Comparison of ENCODE assay signal across 18 mouse cellular contexts in genomic region chr5:143512305-143512704, GRCm38 (mm10). TPM values are rescaled to one million over a fixed set of nuclear protein-coding genes. Genes with fewer than 3 reads are reported as not detected.
A peak's percentile ranks its signal among the peaks of the same experiment; 100 is the strongest.
DNase-seq lines count a peak whose midpoint lies in the region; ATAC-seq lines count a peak whose summit lies in the region.
"Had no signal": no experiment of that assay in that cellular context is flagged by ENCODE, and none has a peak within 500 bp of the region (broad histone marks: within the 10 kb centered on the region; RNA-seq: fewer than 3 reads in every experiment).

No protein-coding gene starts in this region.

- H3K4me2 ChIP-seq in limb, embryonic 15.5 days: no peak overlapping the region
- H3K4me2 ChIP-seq in liver, embryonic 15.5 days: peak overlapping the region; percentile 9; the same call in 1 of the 2 replicates
- no peak overlapping the region for H3K4me2 ChIP-seq in stomach, embryonic 15.5 days
- H3K4me2 ChIP-seq: hindbrain, embryonic 15.5 days had no signal

- H3K27me3 ChIP-seq in limb, embryonic 15.5 days: no peaks in the 10 kb centered on the region
- H3K27me3 ChIP-seq in limb, embryonic 10.5 days (ENCODE audit: low read depth, poor library complexity, severe bottlenecking): no peaks in the 10 kb centered on the region
- no peaks in the 10 kb centered on the region for H3K27me3 ChIP-seq in liver, embryonic 15.5 days
- H3K27me3 ChIP-seq in stomach, embryonic 15.5 days (replicated peaks): no peaks in the 10 kb centered on the region
- H3K27me3 ChIP-seq: hindbrain, embryonic 15.5 days had no signal

- no peaks in the 10 kb centered on the region for H3K9me3 ChIP-seq in limb, embryonic 15.5 days
- no peaks in the 10 kb centered on the region for H3K9me3 ChIP-seq in limb, embryonic 10.5 days (replicated peaks)
- H3K9me3 ChIP-seq in liver, embryonic 15.5 days (replicated peaks): no peaks in the 10 kb centered on the region
- H3K9me3 ChIP-seq in stomach, embryonic 15.5 days: no peaks in the 10 kb centered on the region
- H3K9me3 ChIP-seq: hindbrain, embryonic 15.5 days had no signal

- H3K36me3 ChIP-seq in limb, embryonic 15.5 days: peaks cover 81% of the 10 kb centered on the region
- H3K36me3 ChIP-seq in limb, embryonic 10.5 days: peaks cover 100% of the 10 kb centered on the region
- peaks cover 95% of the 10 kb centered on the region for H3K36me3 ChIP-seq in liver, embryonic 15.5 days (replicated peaks)
- peaks cover 46% of the 10 kb centered on the region for H3K36me3 ChIP-seq in stomach, embryonic 15.5 days

- no peak overlapping the region for H3K4me3 ChIP-seq in limb, embryonic 15.5 days
- no peak overlapping the region for H3K4me3 ChIP-seq in limb, embryonic 10.5 days
- no peak overlapping the region for H3K4me3 ChIP-seq in liver, embryonic 15.5 days (replicated peaks)
- no peak overlapping the region for H3K4me3 ChIP-seq in stomach, embryonic 15.5 days (replicated peaks)
- H3K4me3 ChIP-seq: hindbrain, embryonic 15.5 days had no signal

- WGBS in limb, embryonic 15.5 days: 81% methylated on average over 4 of the region's 4 CpGs
- WGBS in limb, embryonic 10.5 days: 94% methylated on average over 4 of the region's 4 CpGs
- 37% methylated on average over 4 of the region's 4 CpGs for WGBS in liver, embryonic 15.5 days (ENCODE audit: insufficient replicate concordance)
- WGBS in stomach, embryonic 15.5 days: 73% methylated on average over 4 of the region's 4 CpGs

- H3K4me1 ChIP-seq in limb, embryonic 15.5 days: peaks cover 34% of the 10 kb centered on the region
- H3K4me1 ChIP-seq in limb, embryonic 10.5 days: peaks cover 20% of the 10 kb centered on the region
- peaks cover 70% of the 10 kb centered on the region for H3K4me1 ChIP-seq in liver, embryonic 15.5 days (replicated peaks)
- H3K4me1 ChIP-seq in stomach, embryonic 15.5 days: peaks cover 38% of the 10 kb centered on the region

- 0 out of 2 replicates have a peak overlapping the region, but pooled peaks have one; percentile 8 for H3K27ac ChIP-seq in limb, embryonic 15.5 days
- no peak overlapping the region for H3K27ac ChIP-seq in limb, embryonic 10.5 days
- peak overlapping the region; percentile 42; the same call in 1 of the 2 replicates for H3K27ac ChIP-seq in liver, embryonic 15.5 days (replicated peaks)
- peak overlapping the region; percentile 67; the same call in 1 of the 2 replicates for H3K27ac ChIP-seq in stomach, embryonic 15.5 days
- H3K27ac ChIP-seq: hindbrain, embryonic 15.5 days; macrophage had no signal

- no peak overlapping the region for H3K9ac ChIP-seq in limb, embryonic 15.5 days
- no peak overlapping the region for H3K9ac ChIP-seq in liver, embryonic 15.5 days
- H3K9ac ChIP-seq in stomach, embryonic 15.5 days: no peak overlapping the region
- H3K9ac ChIP-seq: hindbrain, embryonic 15.5 days had no signal

- DNase-seq in limb, embryonic 10.5 days (ENCODE audit: low spot score): no peak
- DNase-seq in fat pad, adult 2 months (ENCODE audit: extremely low read depth, low read depth, low spot score): peak; percentile 19
- no peak for DNase-seq in right cerebral cortex, adult 18-20 months
- DNase-seq in embryo, embryonic 9.5 days (ENCODE audit: extremely low spot score): no peak
- no peak for DNase-seq in adrenal gland, postnatal 10 days
- DNase-seq: adrenal gland, postnatal 36 days; cerebellum, adult 9-10 months; kidney, adult 18-20 months; kidney, postnatal 25 days; layer of hippocampus, adult 9-11 months; midbrain, embryonic 14.5 days; thymus, postnatal 14 days had no signal

- no peak for ATAC-seq in limb, embryonic 15.5 days (ENCODE audit: insufficient number of reproducible peaks, low FRiP score, low TSS enrichment, low read depth)
- no peak for ATAC-seq in liver, embryonic 15.5 days (ENCODE audit: insufficient read depth)
- no peak for ATAC-seq in stomach, embryonic 15.5 days (ENCODE audit: insufficient read depth, low FRiP score, low read depth)
- ATAC-seq: forebrain, embryonic 16.5 days had no signal

RNA-seq across cellular contexts. Expression of gene Rac1, which starts 15.5 kb away (rescaled TPM):
- polyA plus RNA-seq in limb, embryonic 15.5 days (2015; fragmentation: Nextera tagmentation; extraction: Ambion mirVana): 467 and 506 TPM in 2 replicates
- 451 and 473 TPM in 2 replicates for polyA plus RNA-seq in limb, embryonic 10.5 days (2016; fragmentation: Nextera tagmentation; extraction: Ambion mirVana)
- polyA plus RNA-seq in liver, embryonic 15.5 days (2015; fragmentation: Nextera tagmentation; extraction: Ambion mirVana): 155 and 162 TPM in 2 replicates
- polyA plus RNA-seq in stomach, embryonic 15.5 days (2015; fragmentation: Nextera tagmentation; extraction: Ambion mirVana): 425 and 464 TPM in 2 replicates
- total RNA-seq in adrenal gland, postnatal 10 days (2021): 100 to 1,000 TPM; 345 to 351 TPM

RNA-seq across cellular contexts. Expression of gene Daglb, which starts 47.9 kb away (rescaled TPM):
- polyA plus RNA-seq in limb, embryonic 15.5 days (2015; fragmentation: Nextera tagmentation; extraction: Ambion mirVana): 9.9 and 10.8 TPM in 2 replicates
- polyA plus RNA-seq in limb, embryonic 10.5 days (2016; fragmentation: Nextera tagmentation; extraction: Ambion mirVana): 10.5 and 10.6 TPM in 2 replicates
- polyA plus RNA-seq in liver, embryonic 15.5 days (2015; fragmentation: Nextera tagmentation; extraction: Ambion mirVana): 8.3 and 9.3 TPM in 2 replicates
- 10.4 and 11.3 TPM in 2 replicates for polyA plus RNA-seq in stomach, embryonic 15.5 days (2015; fragmentation: Nextera tagmentation; extraction: Ambion mirVana)
- 10 to 100 TPM in 1 of 2 experiments, 1 to 10 TPM in 1; 8.8 to 10.7 TPM for total RNA-seq in adrenal gland, postnatal 10 days (2021)
